Mouse (Mus musculus): Measurements from ENCODE around the gene Efcab11.

DNA sequence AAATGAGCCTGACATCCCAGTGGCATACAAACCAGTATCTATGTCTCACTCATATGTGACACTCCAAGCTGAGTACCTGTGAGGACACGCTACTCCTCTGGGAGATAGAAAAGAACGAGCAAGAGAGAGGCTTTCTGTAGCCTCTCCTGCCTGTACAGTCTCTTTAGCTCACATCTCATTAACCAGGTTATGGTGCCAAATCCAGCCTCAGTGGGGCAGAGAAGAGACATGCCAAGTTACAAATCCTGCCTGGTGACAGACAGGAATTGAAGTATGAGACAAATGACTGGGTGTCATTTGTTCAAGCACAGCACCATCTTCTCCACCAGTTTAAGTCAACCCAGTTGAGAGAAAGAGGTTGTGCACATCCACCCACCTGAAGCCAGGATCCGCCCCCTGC, 190.2 kb downstream of the Efcab11 start:
- no peak for TF ChIP-seq CHD2 (IDR thresholded peaks at IDR 0.05; ENCODE audit: low read depth, low read length)
- TF ChIP-seq ZNF384 (IDR thresholded peaks at IDR 0.05; ENCODE audit: low read depth, low read length), result no peak
- TF ChIP-seq HCFC1 (IDR thresholded peaks at IDR 0.05; ENCODE audit: borderline replicate concordance, insufficient read depth, low read length), result no peak
- no peak for TF ChIP-seq ZC3H11A (IDR thresholded peaks at IDR 0.05; ENCODE audit: borderline replicate concordance, low read depth, low read length)
